Mouse (Mus musculus): ENCODE data around the gene 4921507P07Rik. TPM values are rescaled to one million over a fixed set of nuclear protein-coding genes. Genes with fewer than 3 reads are reported as not detected.

4921507P07Rik gene
- 0.21 to 0.61 TPM (median 0.50 TPM) in 4 replicates for total RNA-seq (2023; ENCODE audit: inconsistent age)

DNA sequence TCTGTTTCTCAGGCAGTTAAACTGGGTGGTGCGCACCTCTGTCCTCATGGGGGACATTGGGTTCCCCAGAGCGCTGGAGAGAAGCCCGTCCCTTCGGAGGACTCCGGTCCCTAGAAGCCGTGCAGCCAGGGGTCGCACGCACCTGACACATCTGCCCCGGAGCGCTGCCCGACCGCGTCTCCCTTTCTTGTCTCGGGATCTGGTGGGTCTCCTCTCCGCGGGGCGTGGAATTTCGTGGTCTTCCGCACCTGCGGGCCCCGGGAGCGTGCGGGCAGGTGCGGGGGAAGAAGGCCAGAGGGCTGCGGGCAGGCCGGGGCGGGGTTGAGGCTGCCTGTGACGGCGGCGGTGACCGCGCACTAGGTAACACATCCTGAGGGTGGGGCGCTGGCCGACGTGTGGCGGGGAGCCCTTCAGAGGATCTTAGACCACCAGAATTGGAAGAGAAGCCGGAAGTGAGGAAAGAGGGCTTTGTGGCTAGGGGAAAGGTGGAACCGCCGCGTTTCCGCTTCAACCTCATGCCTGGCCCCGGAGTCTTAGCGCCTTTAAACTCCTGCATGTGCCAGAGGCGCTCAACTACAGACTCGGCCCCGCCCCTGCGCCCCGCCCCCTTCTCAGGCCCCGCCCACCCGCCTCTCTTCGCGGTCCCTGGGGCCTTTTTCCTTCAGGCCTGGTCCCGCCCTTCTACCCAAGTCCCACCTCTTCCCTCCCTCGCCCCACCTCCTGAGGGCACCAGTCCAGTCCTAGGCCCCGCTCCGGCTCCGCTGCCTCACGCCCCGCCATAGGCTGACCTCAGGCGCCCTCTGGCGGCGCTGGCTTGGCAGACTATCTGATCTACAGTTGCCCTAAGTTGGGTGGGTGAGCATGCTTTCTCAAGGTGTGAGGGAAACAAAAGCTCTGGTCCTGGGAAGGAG lies at the start of gene 4921507P07Rik:
4921507P07Rik (minus strand) TSS at position 332 of the 911 bp plus-strand sequence.

DNA sequence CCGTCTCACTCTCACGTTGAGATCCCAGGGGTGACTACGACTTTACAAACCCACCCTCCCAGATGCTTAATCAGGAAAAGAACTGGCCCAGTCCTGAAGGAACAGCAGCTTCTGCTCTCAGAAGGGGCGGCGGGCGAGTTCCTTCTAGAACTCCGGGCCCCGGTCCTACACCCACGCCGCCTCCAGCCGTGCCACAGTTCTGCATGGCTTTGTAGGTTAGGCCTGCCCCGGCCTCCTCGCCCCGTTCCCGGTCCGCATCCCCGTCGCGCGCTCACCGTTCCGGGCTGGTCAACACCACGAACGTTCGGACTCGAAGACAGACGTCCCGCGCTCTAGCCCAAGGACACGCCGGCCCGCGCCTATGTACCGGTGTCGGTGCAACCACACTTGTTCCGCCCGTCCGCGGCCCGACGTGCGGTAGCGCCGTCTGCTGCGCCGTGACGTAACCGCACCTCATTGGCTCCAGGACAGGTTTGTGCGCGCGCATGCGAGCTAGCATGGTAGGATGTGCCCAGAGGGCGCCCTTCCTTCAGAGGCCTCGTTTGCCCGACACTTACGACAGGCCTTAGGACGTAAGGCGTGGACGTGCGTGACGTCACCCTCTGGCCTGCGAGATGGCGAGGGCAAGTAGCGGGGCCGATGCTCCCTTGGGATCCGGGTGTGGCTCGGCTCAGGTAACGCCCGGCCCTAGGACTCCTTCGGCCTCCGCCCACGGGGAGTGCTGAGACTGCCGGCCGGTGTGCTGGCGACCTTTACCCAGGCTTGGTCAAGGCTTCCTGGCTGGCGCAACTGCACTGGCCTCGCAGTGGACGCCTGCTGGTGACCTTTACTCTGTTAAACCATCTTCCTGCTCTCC lies 30.1 kb downstream of the 4921507P07Rik start, which contains the start of gene Cycs:
Cycs (minus strand) TSS at position 398 of the 856 bp plus-strand sequence.

Other genes starting within 250 kb of the 4921507P07Rik start
- gene Osbpl3, start 140.4 kb downstream of the 4921507P07Rik start, total RNA-seq (2023; ENCODE audit: inconsistent age): 0.29 to 1.4 TPM (median 0.38 TPM) in 3 of 4 replicates, not detected in the other
- gene Cycs, start 30.1 kb downstream of the 4921507P07Rik start, total RNA-seq (2023; ENCODE audit: inconsistent age): 18.4 to 29.4 TPM (median 24.6 TPM) in 4 replicates
- not detected in 4 replicates for gene Npvf, start 57.8 kb upstream of the 4921507P07Rik start, total RNA-seq (2023; ENCODE audit: inconsistent age)